Mouse (Mus musculus) liver (tissue): ENCODE data around the gene Meis2.

Experiments
- DNase-seq: peaks from one replicate; pipeline ENCODE4 v3.0.0-alpha.2; 2020; ENCODE audit warnings: mixed read lengths

Gene Meis2

GRCm38 (mm10) chr2:116042934-116043698, 22.5 kb downstream of the Meis2 start:
- DNase-seq: no peak

DNA sequence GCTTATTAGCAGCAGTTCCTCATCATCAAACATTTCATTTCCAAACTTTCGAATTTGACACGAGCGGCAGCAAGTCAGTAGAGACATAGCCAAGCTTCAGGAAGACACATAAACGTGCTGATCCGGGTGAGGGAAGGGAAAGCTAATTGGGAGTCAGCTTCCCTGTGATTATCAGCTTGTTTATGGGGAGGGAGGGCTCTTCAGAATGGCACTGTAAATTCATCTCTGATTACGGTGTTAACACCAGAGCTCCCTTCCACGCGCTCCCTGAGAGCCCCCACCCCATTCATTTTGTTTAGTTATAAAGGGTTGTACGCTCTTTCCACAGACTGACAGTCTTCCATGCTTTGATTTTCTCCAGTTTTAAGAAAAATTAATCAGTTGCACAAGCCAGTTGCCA, 23.2 kb downstream of the Meis2 start:
- DNase-seq: no peak

- no peak for DNase-seq
Measured at GRCm38 (mm10) chr2:116041683-116042262, 23.9 kb downstream of the Meis2 start.

GRCm38 (mm10) chr2:116035345-116035744, 30.3 kb downstream of the Meis2 start:
- no peak for DNase-seq

GRCm38 (mm10) chr2:116028127-116028526, 37.5 kb downstream of the Meis2 start:
- DNase-seq: no peak

DNA sequence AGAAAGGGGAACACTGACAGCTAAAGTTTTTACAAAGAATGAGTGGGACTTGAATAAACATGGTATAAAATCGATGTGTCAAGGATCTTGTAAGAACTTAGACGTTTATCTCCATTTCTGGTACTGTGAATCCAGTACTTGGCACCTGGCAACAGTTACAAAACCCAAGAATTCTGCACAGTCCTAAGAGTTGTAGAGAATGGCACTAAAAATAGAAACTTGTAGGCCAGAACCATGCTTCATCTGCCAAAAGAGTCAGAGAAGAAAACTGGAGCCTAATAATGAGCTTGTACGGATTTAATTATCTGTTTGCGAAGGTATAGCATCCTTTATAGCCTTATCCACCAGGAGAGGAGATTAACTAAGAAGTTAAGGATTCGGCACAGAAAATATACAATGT, 42.8 kb downstream of the Meis2 start:
- no peak for DNase-seq

DNA sequence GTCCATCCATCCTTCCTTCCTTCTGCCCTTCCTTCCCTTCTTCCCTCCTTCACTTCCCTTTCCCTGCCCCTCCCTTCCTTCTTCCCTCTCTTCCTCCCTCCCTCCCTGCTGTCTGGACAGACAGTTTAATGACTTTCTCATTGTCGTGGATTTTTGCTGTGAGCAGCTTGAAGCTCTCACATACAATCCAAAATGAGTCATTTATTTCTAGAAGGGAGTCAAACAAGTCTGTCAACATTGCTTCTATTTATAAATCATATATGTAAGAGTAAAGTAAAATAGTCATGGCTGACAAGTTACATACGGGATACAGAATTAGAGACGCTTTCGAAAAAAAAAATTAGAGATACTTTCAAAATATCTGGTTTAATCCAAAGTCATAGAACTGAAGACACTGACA, 43.7 kb downstream of the Meis2 start:
- DNase-seq: no peak

GRCm38 (mm10) chr2:116021046-116021445, 44.6 kb downstream of the Meis2 start:
- peak; percentile 19 for DNase-seq

GRCm38 (mm10) chr2:116020451-116020951, 45.1 kb downstream of the Meis2 start:
- no peak for DNase-seq

GRCm38 (mm10) chr2:116019959-116020358, 45.7 kb downstream of the Meis2 start:
- DNase-seq: no peak

GRCm38 (mm10) chr2:116019466-116019794, 46.2 kb downstream of the Meis2 start:
- DNase-seq: no peak

DNA sequence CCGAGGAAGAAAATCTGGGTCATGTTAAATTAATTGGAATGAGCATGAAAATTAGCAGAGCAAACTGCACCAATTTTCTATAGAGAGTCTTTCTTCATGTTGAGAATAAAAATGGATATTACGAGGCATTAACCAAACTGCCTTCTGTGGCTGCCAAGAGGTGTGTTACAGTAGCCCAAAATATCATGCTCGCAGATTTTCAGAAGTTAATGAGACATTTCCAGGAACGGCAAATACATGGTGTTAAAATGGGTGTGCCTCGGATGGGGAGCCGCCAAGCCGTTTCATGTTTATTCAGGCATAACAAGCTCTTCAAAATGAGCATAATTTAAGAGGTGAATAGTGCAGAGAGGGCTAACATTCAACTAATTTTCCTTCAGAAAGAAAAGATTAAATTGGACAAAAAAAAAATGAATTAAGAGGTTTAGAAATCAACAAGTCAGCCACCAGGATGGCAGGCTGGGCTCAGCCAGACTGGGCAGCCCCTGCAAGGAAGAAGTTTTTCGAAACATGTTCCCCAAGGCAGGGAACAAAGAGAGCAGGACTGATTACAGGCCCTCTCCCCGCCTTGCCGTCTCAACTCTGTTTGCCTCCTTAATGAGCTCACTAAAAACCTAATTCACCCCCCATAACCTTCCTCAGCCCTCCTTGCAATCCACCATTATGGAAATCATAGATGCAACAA, 46.7 kb downstream of the Meis2 start:
- no peak for DNase-seq

DNA sequence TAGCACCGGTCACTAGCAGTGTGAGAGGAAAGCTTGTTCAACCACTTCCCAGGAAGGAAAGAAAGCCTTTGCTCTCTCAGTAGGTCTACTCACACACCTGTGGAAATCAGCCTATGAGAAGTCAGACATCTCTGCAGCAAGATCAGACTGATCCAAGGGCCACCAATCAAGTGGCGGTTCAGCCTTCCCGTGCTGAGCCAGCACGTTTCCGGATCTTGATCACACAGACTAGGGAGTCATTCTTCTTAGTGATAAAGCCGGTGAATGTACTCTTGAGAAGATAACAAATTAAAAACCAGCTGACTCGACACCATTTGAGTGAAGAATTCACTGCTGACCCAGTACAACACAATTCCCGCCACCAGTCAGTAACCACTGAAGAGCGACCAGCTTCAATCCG, 50.1 kb downstream of the Meis2 start:
- DNase-seq: no peak

DNA sequence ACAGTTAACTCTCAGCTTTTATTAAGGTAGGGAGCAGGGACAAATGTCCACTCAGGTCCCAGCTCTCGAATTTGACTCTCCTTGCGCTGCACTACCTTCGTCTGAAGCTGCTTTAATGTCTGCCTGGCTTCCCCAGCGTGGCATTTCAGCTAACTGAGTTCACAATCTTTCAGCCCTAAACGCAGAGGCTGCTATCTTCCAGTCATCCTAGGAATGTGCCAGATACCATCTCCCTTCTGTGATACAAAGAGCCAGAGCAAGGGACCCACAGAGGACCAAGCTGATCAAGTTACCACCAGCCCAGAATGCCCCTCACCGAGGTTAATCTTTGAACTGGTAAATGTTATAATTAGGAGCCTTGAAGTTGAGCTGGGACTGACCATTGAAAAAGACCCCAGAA, 55.2 kb downstream of the Meis2 start:
- no peak for DNase-seq

DNA sequence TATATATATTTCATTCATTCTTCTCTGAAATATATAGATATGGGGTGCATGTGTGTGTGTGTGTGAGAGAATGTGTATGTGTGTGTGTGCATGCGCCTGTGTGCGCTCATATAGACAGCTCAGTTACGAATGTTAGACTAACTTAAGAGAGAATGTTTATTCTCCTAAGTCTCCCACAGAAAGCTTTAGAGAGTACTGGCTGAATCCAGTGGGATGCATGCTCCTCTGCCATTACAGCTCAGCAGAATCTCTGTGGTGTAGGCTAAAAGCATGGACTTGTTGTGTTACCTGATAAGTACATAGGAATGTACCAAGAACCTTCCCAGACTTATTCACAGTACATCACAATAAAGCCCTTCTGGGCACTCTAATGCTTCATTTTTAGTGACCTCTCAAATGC, 55.6 kb downstream of the Meis2 start:
- no peak for DNase-seq

DNA sequence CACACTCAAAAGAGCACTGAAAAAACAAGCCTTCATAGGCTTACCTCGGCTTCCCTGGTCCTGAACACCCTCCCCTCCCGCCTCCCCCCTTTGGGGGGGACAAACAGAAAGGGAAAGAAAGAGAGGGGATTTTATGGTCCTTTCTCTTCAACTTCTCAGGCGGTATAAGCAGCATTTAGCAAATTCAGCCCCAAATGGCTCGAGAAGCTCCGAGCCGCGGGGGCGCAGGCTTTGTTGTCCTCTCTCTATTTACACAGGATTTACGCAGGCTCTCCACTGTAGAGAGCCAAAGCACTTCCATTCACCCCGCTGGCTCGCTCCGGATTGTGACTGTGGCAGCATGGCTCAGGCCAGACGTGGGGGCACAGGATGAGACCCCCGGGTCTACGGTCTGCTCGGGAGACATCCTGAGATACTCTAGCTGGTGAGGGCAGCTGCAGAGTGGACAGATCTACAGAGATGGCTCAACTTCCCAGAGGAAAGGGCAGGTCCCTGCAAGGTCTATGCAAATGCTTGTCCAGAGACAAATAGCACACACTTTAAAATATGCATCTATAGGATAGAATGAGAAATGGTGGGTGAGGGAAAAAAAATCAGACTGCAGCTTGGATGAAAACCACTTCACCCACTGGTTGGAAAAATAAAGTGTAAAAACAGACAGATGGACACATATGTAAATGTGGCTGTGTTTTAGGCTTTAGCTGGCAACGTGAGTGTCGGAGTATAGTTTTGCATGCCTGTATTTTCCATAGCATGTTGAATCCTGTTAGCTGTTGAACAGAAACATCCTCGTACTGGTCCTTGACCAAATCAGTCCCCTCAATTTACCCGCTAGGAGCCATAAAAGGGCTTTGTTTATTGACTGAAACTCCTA, 56.3 kb downstream of the Meis2 start:
- DNase-seq: no peak

DNA sequence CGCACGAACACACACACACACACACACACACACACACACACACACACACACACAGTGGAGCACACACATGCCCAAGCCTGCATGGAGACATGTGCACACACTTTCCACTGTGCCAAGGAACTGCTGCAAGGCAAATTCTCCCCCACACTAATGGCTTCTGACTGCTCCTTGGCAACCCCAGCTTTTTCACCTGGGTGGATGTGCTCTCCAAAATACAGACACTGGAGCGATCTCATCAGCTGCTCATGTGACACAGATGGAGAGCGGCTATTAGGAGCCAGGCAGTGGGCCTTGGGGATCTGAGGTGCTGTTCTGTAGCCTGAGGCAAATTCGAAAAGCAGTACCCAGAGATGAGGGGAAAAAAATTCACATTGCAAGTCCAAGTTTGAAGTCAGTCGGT, 63.3 kb downstream of the Meis2 start:
- no peak for DNase-seq

GRCm38 (mm10) chr2:116001352-116002138, 64.1 kb downstream of the Meis2 start:
- DNase-seq: no peak

DNA sequence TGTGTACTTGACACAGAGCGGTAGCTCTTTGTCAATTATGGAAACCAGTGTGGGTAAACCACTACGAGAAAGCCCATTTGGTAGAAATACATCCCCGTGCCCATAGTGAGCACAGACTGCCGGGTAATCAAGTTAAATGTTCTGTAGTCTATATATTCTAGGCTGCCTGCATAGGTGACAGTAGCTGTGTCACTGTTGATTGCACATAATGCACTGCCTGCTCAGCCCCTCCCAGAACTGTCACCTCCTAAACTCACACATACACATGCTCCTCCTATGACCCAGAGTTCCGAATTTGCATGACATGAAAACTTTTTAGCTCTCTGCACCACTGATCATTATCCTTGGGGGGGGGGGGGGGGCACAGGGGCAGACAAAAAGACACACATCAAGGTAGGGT, 65.1 kb downstream of the Meis2 start:
- DNase-seq: no peak

DNA sequence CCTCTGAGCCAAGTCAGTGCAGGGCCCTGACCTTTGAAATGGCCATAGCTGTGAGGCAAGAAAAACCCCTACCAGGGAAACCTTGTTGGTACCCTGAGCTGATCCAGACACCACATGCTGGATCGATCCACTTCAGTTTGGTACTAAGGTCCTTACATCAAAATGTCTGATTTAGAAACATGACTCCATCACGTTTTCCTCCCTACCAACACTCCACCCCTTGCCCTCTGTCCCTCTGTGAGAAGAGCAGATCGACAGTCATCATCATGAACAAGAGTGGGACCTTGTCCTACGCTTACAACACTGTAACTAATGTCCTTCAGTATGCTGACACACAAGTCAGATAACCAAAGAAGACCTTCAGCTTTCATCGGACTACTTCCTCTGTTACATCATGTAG, 66.8 kb downstream of the Meis2 start:
- DNase-seq: no peak

GRCm38 (mm10) chr2:115996438-115996837, 69.2 kb downstream of the Meis2 start:
- no peak for DNase-seq

GRCm38 (mm10) chr2:115993877-115994276, 71.8 kb downstream of the Meis2 start:
- DNase-seq: no peak
